Mouse (Mus musculus) left cerebral cortex, adult 8-10 months (tissue): ENCODE measurements around the gene Rnft2. TPM values are rescaled to one million over a fixed set of nuclear protein-coding genes. Genes with fewer than 3 reads are reported as not detected.

Experiments used
- DNase-seq, 2 experiments: peaks; one replicate each; pipeline ENCODE4 v3.0.0; 2022; ENCODE audit warnings: low spot score in 2 of 2
- total RNA-seq, 4 experiments: library from RNA; stranded (reverse); gene quantifications; 2 replicates each; pipeline ENCODE4 v1.2.4; 2022

Gene Rnft2
- total RNA-seq, 4 experiments from 2014 or later = 70.1 to 81.7 (median 76.0) TPM

DNA sequence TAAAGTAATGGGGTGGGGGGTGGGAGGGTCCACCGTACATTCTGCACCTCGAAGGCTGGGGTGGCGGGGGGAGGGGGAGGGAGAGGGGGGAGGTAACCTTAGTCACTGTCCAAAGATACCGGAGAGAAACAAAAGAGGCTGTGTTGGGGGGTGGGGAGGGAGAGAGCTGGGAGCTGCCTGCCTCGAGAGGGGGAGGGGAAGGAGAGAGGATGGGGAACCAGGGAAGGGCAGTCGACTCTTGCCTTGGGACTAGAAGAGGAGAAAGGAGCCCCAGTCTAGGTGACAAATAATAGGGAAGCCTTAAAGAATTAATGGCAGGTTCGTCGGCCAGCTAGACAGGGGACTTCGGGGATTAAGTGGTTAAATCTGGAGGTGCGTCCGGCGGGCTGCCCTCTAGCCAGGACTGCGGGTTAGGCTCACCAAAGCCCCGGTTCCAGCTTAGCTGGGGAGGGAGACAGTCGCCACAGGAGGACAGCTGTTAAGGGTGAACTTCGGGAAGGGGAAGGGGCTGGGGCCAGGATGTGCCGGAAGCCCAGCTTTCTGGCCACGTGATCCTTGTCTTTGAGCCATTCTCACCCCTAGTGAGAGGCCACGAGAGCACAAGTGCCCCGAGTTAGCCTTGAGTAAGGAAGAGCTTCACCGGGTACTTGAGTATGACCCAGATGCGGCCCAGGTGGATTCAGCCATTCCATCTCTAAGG is 70.5 kb downstream of the Rnft2 start:
- no peak for DNase-seq

DNA sequence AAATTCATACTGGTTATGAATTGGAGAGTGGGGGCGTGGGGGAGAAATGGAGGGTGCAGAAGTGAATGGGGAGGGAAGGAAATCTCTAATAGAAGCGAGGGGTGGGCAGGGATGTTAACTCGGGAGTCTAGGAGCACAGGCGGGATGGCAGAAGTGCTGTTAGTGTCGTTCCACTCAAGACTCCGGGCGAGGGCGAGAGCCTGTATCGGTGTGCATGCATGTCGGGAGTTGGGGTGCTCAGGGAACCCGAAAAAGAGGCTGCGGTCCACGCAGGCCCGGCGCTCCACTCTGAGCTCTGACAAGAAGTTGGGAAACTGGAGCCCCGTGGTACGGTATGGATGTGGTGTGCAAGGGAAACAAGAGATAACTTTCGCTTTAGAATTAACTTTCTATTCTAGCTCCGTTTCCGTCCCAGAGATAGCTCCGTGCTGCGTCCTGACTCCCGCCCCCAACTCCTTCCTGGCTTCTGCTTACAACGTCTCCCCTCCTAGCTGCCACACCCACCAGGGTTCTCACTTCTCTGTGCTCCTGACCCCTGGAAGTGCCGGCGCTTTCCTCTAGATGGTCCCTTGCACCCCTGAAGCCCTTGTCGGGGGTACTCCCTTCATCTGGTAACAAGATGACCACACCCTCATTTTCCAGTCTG is 72.7 kb downstream of the Rnft2 start:
- no peak for DNase-seq

GRCm38 (mm10) chr5:118171665-118172064 is 73.3 kb downstream of the Rnft2 start:
- peak; percentile 16 to 69 for DNase-seq

GRCm38 (mm10) chr5:118170888-118171529 is 73.9 kb downstream of the Rnft2 start:
- no peak for DNase-seq

- peak in 1 of 2 experiments; percentile 19 for DNase-seq
These were observed 75.4 kb downstream of the Rnft2 start for GRCm38 (mm10) chr5:118169222-118170221.

DNA sequence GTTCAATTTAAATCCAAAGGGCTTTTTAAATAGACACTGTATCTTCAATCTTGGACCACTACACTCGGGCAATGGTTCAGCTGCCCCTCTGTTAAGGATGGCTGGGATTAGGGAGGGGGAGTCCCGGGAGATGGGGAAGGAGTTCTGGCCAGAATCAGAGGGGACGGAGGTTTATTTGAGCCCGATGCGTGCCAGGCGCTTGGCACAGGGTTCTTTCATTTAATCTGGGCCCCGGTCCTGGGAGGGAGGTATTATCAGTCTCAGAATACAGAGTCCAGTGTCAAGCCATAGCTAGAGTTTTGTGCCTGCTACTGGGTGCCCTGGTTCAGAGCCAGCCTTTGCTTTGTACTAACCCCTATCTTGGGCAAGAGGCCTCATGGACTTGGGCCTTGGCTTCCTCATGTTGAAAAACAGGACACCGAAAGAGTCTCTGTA is 77.3 kb downstream of the Rnft2 start:
- DNase-seq = peak in 1 of 2 experiments; percentile 42

GRCm38 (mm10) chr5:118165462-118165861 is 79.5 kb downstream of the Rnft2 start:
- no peak for DNase-seq

DNA sequence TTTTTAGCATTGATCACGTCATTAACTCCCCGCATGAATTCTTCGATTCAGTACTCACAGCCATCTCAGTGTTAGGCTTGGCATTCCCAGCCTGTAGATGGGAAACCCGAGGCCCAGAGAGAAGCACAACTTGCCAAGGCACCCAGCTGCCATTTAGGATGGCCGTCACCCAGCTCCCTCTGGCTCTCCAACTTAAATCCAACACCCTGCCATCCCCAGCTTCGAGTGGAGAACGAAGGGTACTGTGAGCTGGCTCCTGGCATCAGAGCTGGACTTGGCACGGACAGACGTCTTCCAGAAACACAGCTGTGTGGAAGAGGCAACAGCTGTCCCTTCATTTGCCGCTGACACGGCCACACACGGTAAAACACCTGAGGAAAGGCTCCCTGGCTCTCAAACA is 80.3 kb downstream of the Rnft2 start, which contains the start of gene Hrk:
Gene Hrk (plus strand): TSS at position 68 of the 400 bp plus-strand sequence.
- peak in 1 of 2 experiments; percentile 35 for DNase-seq

DNA sequence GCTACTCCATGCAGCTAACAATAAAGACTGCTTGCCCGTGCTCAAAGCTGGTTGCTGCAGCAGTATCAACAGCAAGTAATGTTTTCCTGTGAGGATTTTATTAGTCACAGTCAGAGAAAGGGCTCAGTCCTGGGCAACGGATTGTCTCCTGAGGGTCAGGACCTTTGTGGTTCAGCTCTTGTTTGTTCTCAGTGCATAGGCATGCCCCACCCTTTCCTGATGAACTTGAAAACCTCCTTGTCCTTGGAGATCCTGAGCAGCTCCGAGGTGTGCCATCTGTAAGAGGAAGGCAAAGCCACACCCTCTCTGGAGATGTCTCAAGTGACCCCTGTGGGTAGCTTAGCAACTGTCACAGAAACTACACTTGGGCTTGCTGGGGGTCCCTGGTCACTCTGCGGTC is 84.2 kb downstream of the Rnft2 start:
- no peak for DNase-seq

GRCm38 (mm10) chr5:118156976-118157375 is 87.9 kb downstream of the Rnft2 start:
- no peak for DNase-seq

GRCm38 (mm10) chr5:118155565-118155947 is 89.4 kb downstream of the Rnft2 start:
- DNase-seq = no peak

DNA sequence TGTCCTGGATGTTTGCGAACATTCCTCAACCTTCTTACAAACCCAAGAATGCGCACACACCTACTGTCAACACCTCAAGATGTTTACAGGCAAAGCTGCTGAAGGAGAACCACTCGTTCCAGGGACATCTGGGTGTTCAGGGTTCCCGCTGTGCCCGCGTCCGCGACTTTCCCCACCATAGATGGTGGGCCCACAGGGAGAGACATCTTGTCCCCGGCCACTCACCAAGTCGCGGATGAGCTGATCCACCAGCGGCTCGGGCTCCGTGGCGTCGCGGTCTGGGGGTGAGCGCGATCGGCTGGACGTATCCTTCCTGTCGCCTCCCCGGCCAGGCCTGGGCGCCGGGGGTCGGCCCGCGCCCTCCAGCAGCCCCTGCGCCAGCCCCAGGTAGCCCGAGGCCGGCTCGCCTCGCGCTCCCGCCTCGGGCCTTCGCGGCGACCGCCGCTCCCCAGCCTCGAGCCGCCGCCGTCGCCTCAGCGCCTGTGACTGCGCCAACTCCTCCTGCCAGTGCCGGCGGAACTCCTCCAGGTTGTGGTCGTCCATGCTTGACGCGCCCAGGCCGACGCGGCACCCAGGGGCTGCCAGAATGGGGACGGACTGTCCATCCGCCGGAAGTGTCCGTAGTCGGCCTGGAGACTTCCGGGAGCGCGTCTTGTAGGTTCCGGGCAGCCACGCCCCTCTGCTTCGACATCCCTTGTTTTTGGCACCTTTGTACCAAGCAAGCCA is 89.9 kb downstream of the Rnft2 start, which contains the start of gene Fbxw8:
Gene Fbxw8 (minus strand): TSS at position 626 of the 726 bp plus-strand sequence.
- peak; percentile 74 to 79 for DNase-seq

DNA sequence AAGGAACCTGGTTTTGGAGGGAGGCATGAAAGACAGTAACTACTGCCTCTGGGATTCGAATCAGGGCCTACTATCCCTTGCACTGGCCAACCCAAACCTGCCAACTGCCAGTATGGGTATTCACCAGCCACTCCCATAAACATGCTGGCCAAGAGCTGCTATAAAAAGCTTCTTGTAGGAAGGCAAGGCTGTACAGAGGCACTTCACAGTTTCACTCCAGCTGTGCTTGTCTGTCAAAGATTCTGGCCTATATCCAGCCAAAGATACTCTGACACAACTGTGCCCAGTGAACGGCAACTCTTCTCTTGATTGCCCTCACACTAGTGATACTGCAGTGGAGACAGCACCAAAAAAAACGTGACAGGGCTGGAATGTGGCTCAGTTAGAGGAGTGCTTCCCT is 95.2 kb downstream of the Rnft2 start:
- DNase-seq = no peak

GRCm38 (mm10) chr5:118147264-118147663 is 97.7 kb downstream of the Rnft2 start:
- no peak for DNase-seq

- no peak for DNase-seq
These were observed 98.8 kb downstream of the Rnft2 start for GRCm38 (mm10) chr5:118145999-118146679.

- DNase-seq = no peak
These were observed 99.5 kb downstream of the Rnft2 start for GRCm38 (mm10) chr5:118145458-118145857.

- no peak for DNase-seq
These were observed 100.1 kb downstream of the Rnft2 start for GRCm38 (mm10) chr5:118144770-118145169.

DNA sequence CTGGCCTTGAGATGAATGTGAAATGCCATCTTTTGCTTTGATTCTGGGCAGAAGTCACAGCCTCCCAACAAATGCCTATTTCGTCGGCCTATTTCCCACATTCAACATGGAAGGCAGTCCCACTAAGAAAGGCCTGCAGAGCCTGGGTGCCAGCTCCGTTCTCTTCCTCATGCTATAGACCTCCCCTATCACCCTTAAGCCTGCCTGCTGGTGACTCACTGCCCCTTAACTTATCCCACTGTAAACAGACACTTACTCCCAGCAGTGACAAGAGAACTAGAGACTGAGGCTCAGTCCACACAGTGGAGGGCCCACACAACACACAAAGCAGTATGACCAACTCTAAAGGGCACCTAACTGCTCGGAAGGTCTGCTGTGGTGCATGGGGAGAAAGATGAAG is 100.6 kb downstream of the Rnft2 start:
- DNase-seq = no peak

DNA sequence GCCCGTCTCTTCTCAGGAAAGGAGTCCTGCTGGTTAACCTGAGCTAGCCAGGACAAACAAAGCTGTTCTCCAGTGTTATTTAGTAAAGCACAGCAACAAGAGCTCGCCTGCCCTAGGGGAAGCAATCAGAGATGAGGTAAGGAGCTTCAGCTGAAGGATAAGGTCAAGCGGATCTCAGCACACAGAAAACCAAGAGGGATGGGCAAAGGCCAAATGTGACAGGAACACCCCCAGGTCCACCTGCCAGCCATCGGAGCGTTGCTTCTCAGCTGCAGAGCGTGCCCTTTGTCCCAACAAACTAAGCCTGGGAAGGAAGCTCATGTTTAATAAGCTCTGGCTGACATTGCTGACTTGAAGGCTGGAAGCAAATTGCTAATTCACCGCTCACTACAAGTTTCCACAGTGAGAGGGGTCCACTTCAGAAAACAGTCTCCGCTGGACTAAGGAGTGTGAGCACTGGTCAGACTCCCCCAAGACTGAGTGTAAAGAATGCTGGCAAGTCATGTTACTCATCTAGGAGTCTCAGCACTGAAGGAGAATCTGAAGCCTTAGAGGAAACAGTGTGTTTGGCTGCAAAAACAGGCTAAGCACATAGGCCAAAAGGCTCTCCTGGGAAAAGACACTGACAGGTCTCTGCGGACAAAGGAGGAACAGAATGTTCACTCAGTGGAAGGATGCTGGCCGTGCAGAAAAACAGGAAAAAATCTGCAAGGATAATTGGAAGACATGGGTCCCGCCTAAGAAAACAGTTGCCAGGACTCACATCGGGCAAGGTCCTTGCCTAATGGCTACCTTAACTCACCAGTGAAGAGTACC is 101.5 kb downstream of the Rnft2 start:
- no peak for DNase-seq
